18 mouse cellular contexts compared by ENCODE assay signal in the genomic region with DNA sequence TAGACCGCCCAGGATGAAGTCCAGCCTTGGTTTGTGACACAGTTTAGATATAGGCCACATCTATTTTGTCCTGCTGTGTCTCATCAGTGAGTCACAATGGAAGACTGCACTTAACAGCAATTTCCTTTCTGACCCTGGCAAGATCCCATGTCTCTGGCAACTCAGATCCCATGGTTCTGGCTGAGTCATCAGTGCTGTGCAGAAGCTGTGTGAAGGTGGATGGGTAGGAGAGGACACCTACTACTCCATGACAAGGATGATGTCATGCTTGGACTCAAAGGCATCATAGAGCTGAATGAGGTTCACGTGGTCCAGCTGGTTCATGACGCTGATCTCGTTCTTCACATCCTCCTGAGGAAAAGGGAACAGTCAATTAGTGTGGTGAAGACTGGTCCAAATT.
A peak's percentile ranks its signal among the peaks of the same experiment; 100 is the strongest.
DNase-seq lines count a peak whose midpoint lies in the region; ATAC-seq lines count a peak whose summit lies in the region.
"Had no signal": no experiment of that assay in that cellular context is flagged by ENCODE, and none has a peak within 500 bp of the region (broad histone marks: within the 10 kb centered on the region; RNA-seq: fewer than 3 reads in every experiment).

No protein-coding gene starts in this region.

- no peaks in the 10 kb centered on the region for H3K4me1 ChIP-seq in megakaryocyte, embryonic 14.5 days
- H3K4me1 ChIP-seq: forebrain, embryonic 13.5 days; intestine, embryonic 15.5 days; liver, embryonic 12.5 days; lung, embryonic 15.5 days; midbrain, embryonic 15.5 days had no signal

- peak overlapping the region; percentile 16 for H3K4me3 ChIP-seq in megakaryocyte, embryonic 14.5 days (replicated peaks)
- H3K4me3 ChIP-seq: forebrain, embryonic 13.5 days; intestine, embryonic 15.5 days; layer of hippocampus, adult 2 months; liver, embryonic 12.5 days; lung, embryonic 15.5 days; midbrain, embryonic 15.5 days had no signal

- peaks cover 3% of the 10 kb centered on the region for H3K27me3 ChIP-seq in megakaryocyte, embryonic 14.5 days (replicated peaks)
- H3K27me3 ChIP-seq: forebrain, embryonic 13.5 days; intestine, embryonic 15.5 days; liver, embryonic 12.5 days; lung, embryonic 15.5 days; midbrain, embryonic 15.5 days had no signal

- DNase-seq in adrenal gland, adult (ENCODE audit: inconsistent age in 2 of 2, low spot score in 1 of 2): peak; percentile 59 to 87
- DNase-seq in adrenal gland, postnatal 4 days (ENCODE audit: low spot score in 2 of 2): no peak
- DNase-seq in adrenal gland, postnatal 10 days: peak; percentile 48
- DNase-seq in telencephalon, adult 2 months (ENCODE audit: low read depth, low spot score): peak; percentile 6
- DNase-seq in embryo, embryonic 11 days: no peak
- DNase-seq in left cerebral cortex, postnatal 36 days (ENCODE audit: low spot score in 2 of 2): no peak
- DNase-seq: cerebellum, postnatal 10 days; heart, postnatal 14 days; right cerebral cortex, postnatal 25 days; thymus, postnatal 25 days had no signal

- no peak for ATAC-seq in megakaryocyte, adult 5-6 weeks (ENCODE audit: poor library complexity, severe bottlenecking)
- ATAC-seq: forebrain, embryonic 13.5 days; intestine, embryonic 15.5 days; liver, embryonic 12.5 days had no signal

- H3K36me3 ChIP-seq in megakaryocyte, embryonic 14.5 days (replicated peaks; ENCODE audit: low read length): no peaks in the 10 kb centered on the region
- H3K36me3 ChIP-seq: intestine, embryonic 15.5 days; liver, embryonic 12.5 days; lung, embryonic 15.5 days; midbrain, embryonic 15.5 days had no signal

- no peaks in the 10 kb centered on the region for H3K9me3 ChIP-seq in megakaryocyte, embryonic 14.5 days
- H3K9me3 ChIP-seq: forebrain, embryonic 13.5 days; intestine, embryonic 15.5 days; liver, embryonic 12.5 days; lung, embryonic 15.5 days; midbrain, embryonic 15.5 days had no signal

- intact Hi-C loops in left cerebral cortex, postnatal 36 days (cut with DNase I): no loop called here

Comparison
In these comparisons a context has a peak if more than half of its experiments do, and no peak if none do; other contexts are left out.
1. DNase-seq: peak in adrenal gland, adult (2 of 2), adrenal gland, postnatal 10 days (single experiment) and telencephalon, adult 2 months (single experiment); none in adrenal gland, postnatal 4 days (0 of 2), embryo, embryonic 11 days (single experiment) and left cerebral cortex, postnatal 36 days (0 of 2).